Mouse (Mus musculus): ENCODE measurements around the gene Med7. TPM values are rescaled to one million over a fixed set of nuclear protein-coding genes. Genes with fewer than 3 reads are reported as not detected.
A peak's percentile ranks its signal among the peaks of the same experiment; 100 is the strongest.

Med7 gene
- polyA plus RNA-seq, 1 experiment from 2014 or later: 69.3 TPM

- Histone ChIP-seq H3K36me3 (ENCODE audit: insufficient read depth) (no peaks in the 10 kb centered on the region), H3K27me3 (ENCODE audit: insufficient read depth, low read length) (no peaks in the 10 kb centered on the region), H3K4me2 (no peak overlapping the region), H3K4me3 (ENCODE audit: low read depth, low read length) (no peak overlapping the region), H3K9ac (no peak overlapping the region), H3K9me3 (ENCODE audit: low read depth, low read length) (no peaks in the 10 kb centered on the region), H3K27ac (ENCODE audit: low read depth) (no peak overlapping the region), H3K4me1 (ENCODE audit: insufficient read depth) (no peaks in the 10 kb centered on the region)
- no peak for ATAC-seq (ENCODE audit: insufficient read depth)
- DNase-seq: no peak
- TF ChIP-seq CTCF (IDR thresholded peaks at IDR 0.05; ENCODE audit: low read depth): no peak
- WGBS: 90% methylated on average over 2 of the region's 2 CpGs
Measured at GRCm38 (mm10) chr11:46430123-46430522, 6.6 kb upstream of the Med7 start.

- no peak overlapping the region for H3K4me2 ChIP-seq
- H3K36me3 ChIP-seq (ENCODE audit: insufficient read depth): no peaks in the 10 kb centered on the region
- no peaks in the 10 kb centered on the region for H3K9me3 ChIP-seq (ENCODE audit: low read depth, low read length)
- DNase-seq (peak; percentile 91), ATAC-seq (ENCODE audit: insufficient read depth) (peak; percentile 88; the same call in 1 of the 2 replicates)
- peak; percentile 84 for TF ChIP-seq CTCF (IDR thresholded peaks at IDR 0.05; ENCODE audit: low read depth)
- H3K4me3 ChIP-seq (ENCODE audit: low read depth, low read length): no peak overlapping the region
- H3K27me3 ChIP-seq (ENCODE audit: insufficient read depth, low read length): no peaks in the 10 kb centered on the region
- no peaks in the 10 kb centered on the region for H3K4me1 ChIP-seq (ENCODE audit: insufficient read depth)
- WGBS: 17% methylated on average over 3 of the region's 3 CpGs
- no peak overlapping the region for H3K9ac ChIP-seq
- H3K27ac ChIP-seq (ENCODE audit: low read depth): no peak overlapping the region
Measured at GRCm38 (mm10) chr11:46431129-46431528, 5.6 kb upstream of the Med7 start.

GRCm38 (mm10) chr11:46435363-46435762 lies 1.4 kb upstream of the Med7 start:
- H3K27ac ChIP-seq (ENCODE audit: low read depth): no peak overlapping the region
- H3K9me3 ChIP-seq (ENCODE audit: low read depth, low read length): no peaks in the 10 kb centered on the region
- H3K27me3 ChIP-seq (ENCODE audit: insufficient read depth, low read length): no peaks in the 10 kb centered on the region
- no peak overlapping the region for H3K4me3 ChIP-seq (ENCODE audit: low read depth, low read length)
- TF ChIP-seq CTCF (IDR thresholded peaks at IDR 0.05; ENCODE audit: low read depth): no peak
- no peak for ATAC-seq (ENCODE audit: insufficient read depth)
- no peak overlapping the region for H3K4me2 ChIP-seq
- DNase-seq: no peak
- H3K4me1 ChIP-seq (ENCODE audit: insufficient read depth): peaks cover 3% of the 10 kb centered on the region; the same call in 1 of the 2 replicates
- H3K36me3 ChIP-seq (ENCODE audit: insufficient read depth): peaks cover 1% of the 10 kb centered on the region; the same call in 1 of the 2 replicates
- no peak overlapping the region for H3K9ac ChIP-seq

- Histone ChIP-seq H3K27ac (ENCODE audit: low read depth) (peak overlapping the region; percentile 93), H3K9ac (peak overlapping the region; percentile 95), H3K4me2 (peak overlapping the region; percentile 89), H3K4me1 (ENCODE audit: insufficient read depth) (peaks cover 3% of the 10 kb centered on the region; the same call in 1 of the 2 replicates), H3K9me3 (ENCODE audit: low read depth, low read length) (no peaks in the 10 kb centered on the region), H3K36me3 (ENCODE audit: insufficient read depth) (peaks cover 15% of the 10 kb centered on the region), H3K27me3 (ENCODE audit: insufficient read depth, low read length) (no peaks in the 10 kb centered on the region), H3K4me3 (ENCODE audit: low read depth, low read length) (peak overlapping the region; percentile 91)
- DNase-seq (peak; percentile 80), ATAC-seq (ENCODE audit: insufficient read depth) (0 out of 2 replicates have a peak, but pooled peaks have one; percentile 43)
- WGBS: under 1% methylated on average over 23 of the region's 23 CpGs
- TF ChIP-seq CTCF (IDR thresholded peaks at IDR 0.05; ENCODE audit: low read depth): no peak
Measured at GRCm38 (mm10) chr11:46437459-46438000, 805 bp downstream of the Med7 start.

- no peak for DNase-seq
- no peak overlapping the region for H3K4me3 ChIP-seq (ENCODE audit: low read depth, low read length)
- H3K4me2 ChIP-seq: no peak overlapping the region
- no peak overlapping the region for H3K9ac ChIP-seq
- peaks cover 15% of the 10 kb centered on the region for H3K36me3 ChIP-seq (ENCODE audit: insufficient read depth)
- no peaks in the 10 kb centered on the region for H3K9me3 ChIP-seq (ENCODE audit: low read depth, low read length)
- H3K4me1 ChIP-seq (ENCODE audit: insufficient read depth): peaks cover 3% of the 10 kb centered on the region; the same call in 1 of the 2 replicates
- ATAC-seq (ENCODE audit: insufficient read depth): no peak
- no peaks in the 10 kb centered on the region for H3K27me3 ChIP-seq (ENCODE audit: insufficient read depth, low read length)
- H3K27ac ChIP-seq (ENCODE audit: low read depth): no peak overlapping the region
- no peak for TF ChIP-seq CTCF (IDR thresholded peaks at IDR 0.05; ENCODE audit: low read depth)
- 79% methylated on average over 5 of the region's 5 CpGs for WGBS
Measured at GRCm38 (mm10) chr11:46439005-46439543, 2.3 kb downstream of the Med7 start.

- WGBS: 94% methylated on average over 1 of the region's 1 CpGs
- Histone ChIP-seq H3K9ac (no peak overlapping the region), H3K4me1 (ENCODE audit: insufficient read depth) (peaks cover 3% of the 10 kb centered on the region; the same call in 1 of the 2 replicates), H3K4me2 (no peak overlapping the region), H3K9me3 (ENCODE audit: low read depth, low read length) (no peaks in the 10 kb centered on the region), H3K36me3 (ENCODE audit: insufficient read depth) (peaks cover 15% of the 10 kb centered on the region), H3K27me3 (ENCODE audit: insufficient read depth, low read length) (no peaks in the 10 kb centered on the region), H3K27ac (ENCODE audit: low read depth) (no peak overlapping the region), H3K4me3 (ENCODE audit: low read depth, low read length) (no peak overlapping the region)
- no peak for TF ChIP-seq CTCF (IDR thresholded peaks at IDR 0.05; ENCODE audit: low read depth)
- no peak for ATAC-seq (ENCODE audit: insufficient read depth)
- DNase-seq: no peak
Measured at GRCm38 (mm10) chr11:46441774-46442173, 5.0 kb downstream of the Med7 start.

GRCm38 (mm10) chr11:46443152-46443551 lies 6.4 kb downstream of the Med7 start:
- H3K27me3 ChIP-seq (ENCODE audit: insufficient read depth, low read length): no peaks in the 10 kb centered on the region
- H3K4me2 ChIP-seq: no peak overlapping the region
- H3K9ac ChIP-seq: no peak overlapping the region
- DNase-seq (peak; percentile 12), ATAC-seq (ENCODE audit: insufficient read depth) (no peak)
- H3K4me1 ChIP-seq (ENCODE audit: insufficient read depth): no peaks in the 10 kb centered on the region
- no peak overlapping the region for H3K27ac ChIP-seq (ENCODE audit: low read depth)
- no peaks in the 10 kb centered on the region for H3K9me3 ChIP-seq (ENCODE audit: low read depth, low read length)
- WGBS: 87% methylated on average over 1 of the region's 1 CpGs
- no peak overlapping the region for H3K4me3 ChIP-seq (ENCODE audit: low read depth, low read length)
- H3K36me3 ChIP-seq (ENCODE audit: insufficient read depth): peaks cover 15% of the 10 kb centered on the region
- 0 out of 2 replicates have a peak, but pooled peaks have one; percentile 16 for TF ChIP-seq CTCF (IDR thresholded peaks at IDR 0.05; ENCODE audit: low read depth)
